Mouse (Mus musculus) intestine, embryonic 16.5 days (tissue): ENCODE results near the gene Naglu. TPM values are rescaled to one million over a fixed set of nuclear protein-coding genes. Genes with fewer than 3 reads are reported as not detected.

Experiments used
- ATAC-seq: fragments of 200-750 bp; cut with Nextera tagmentation; 2 replicates; pipeline ENCODE4 v1.8.0; 2017; ENCODE audit warnings: moderate TSS enrichment, moderate library complexity
- H3K27ac ChIP-seq: fragments of 300-500 bp; sonication (generic); 2 replicates; pipeline ENCODE4 v1.5.1; 2014; ENCODE audit warnings: mild to moderate bottlenecking, low read length
- H3K27me3 ChIP-seq: fragments of 300-500 bp; sonication (generic); replicated peaks from 2 replicates; pipeline ENCODE4 v1.6.1; 2014; ENCODE audit warnings: low read length, control low read depth, mixed read lengths; ENCODE audit not compliant: control insufficient read depth, insufficient read depth
- H3K36me3 ChIP-seq: fragments of 300-500 bp; sonication (generic); 2 replicates; pipeline ENCODE4 v1.6.1; 2014; ENCODE audit warnings: low read length, control low read depth; ENCODE audit not compliant: control insufficient read depth, insufficient read depth
- H3K4me1 ChIP-seq: fragments of 300-500 bp; sonication (generic); 2 replicates; pipeline ENCODE4 v1.6.1; 2014; ENCODE audit warnings: low read length, control low read depth, mixed read lengths; ENCODE audit not compliant: control insufficient read depth, insufficient read depth
- H3K4me2 ChIP-seq: fragments of 300-500 bp; sonication (generic); 2 replicates; pipeline ENCODE4 v1.6.1; 2014; ENCODE audit warnings: low read depth, low read length, control low read depth
- H3K4me3 ChIP-seq: fragments of 300-500 bp; sonication (generic); 2 replicates; pipeline ENCODE4 v1.5.1; 2014; ENCODE audit warnings: mild to moderate bottlenecking, low read length
- H3K9ac ChIP-seq: fragments of 300-500 bp; sonication (generic); 2 replicates; pipeline ENCODE4 v1.6.1; 2014; ENCODE audit warnings: low read depth, low read length
- H3K9me3 ChIP-seq: fragments of 300-500 bp; sonication (generic); 2 replicates; pipeline ENCODE4 v1.6.1; 2016; ENCODE audit warnings: low read length, control low read depth; ENCODE audit not compliant: control insufficient read depth
- WGBS: fragments of 180-500 bp; shearing (Covaris S2); extraction: QIAGEN DNeasy Blood & Tissue Kit; methylation state at CpG from one replicate; pipeline ENCODE4 v1.1.7; 2014; 5-methylcytosine and 5-hydroxymethylcytosine counted together
- polyA plus RNA-seq: library from polyadenylated mRNA; unstranded; fragments of >200 nt; fragmentation: Nextera tagmentation; extraction: Ambion mirVana; gene quantifications from 2 replicates; pipeline ENCODE4 v1.2.1, GENCODE M21; 2015

Gene Naglu
- polyA plus RNA-seq, 1 experiment from 2014 or later, result 14.7 TPM

GRCm38 (mm10) chr11:101052751-101053473, 16.9 kb upstream of the Naglu start:
- Histone ChIP-seq H3K9me3 (no peaks in the 10 kb centered on the region), H3K4me1 (peaks cover 29% of the 10 kb centered on the region), H3K27ac (peak overlapping the region; percentile 80), H3K9ac (0 out of 2 replicates have a peak overlapping the region, but pooled peaks have one; percentile 17), H3K4me3 (no peak overlapping the region), H3K36me3 (no peaks in the 10 kb centered on the region; the same call in 1 of the 2 replicates), H3K4me2 (no peak overlapping the region), H3K27me3 (no peaks in the 10 kb centered on the region)
- 70% methylated on average over 10 of the region's 10 CpGs for WGBS
- peak; percentile 85 for ATAC-seq

GRCm38 (mm10) chr11:101053974-101054373, 15.8 kb upstream of the Naglu start:
- H3K27ac ChIP-seq, result no peak overlapping the region
- H3K9me3 ChIP-seq, result no peaks in the 10 kb centered on the region
- H3K36me3 ChIP-seq, result no peaks in the 10 kb centered on the region; the same call in 1 of the 2 replicates
- H3K4me3 ChIP-seq, result no peak overlapping the region
- no peak overlapping the region for H3K9ac ChIP-seq
- ATAC-seq, result no peak
- H3K27me3 ChIP-seq, result no peaks in the 10 kb centered on the region
- 100% methylated on average over 1 of the region's 1 CpGs for WGBS
- H3K4me1 ChIP-seq, result peaks cover 40% of the 10 kb centered on the region
- no peak overlapping the region for H3K4me2 ChIP-seq

- Histone ChIP-seq H3K27me3 (no peaks in the 10 kb centered on the region), H3K27ac (peak overlapping the region; percentile 43), H3K4me3 (no peak overlapping the region), H3K36me3 (no peaks in the 10 kb centered on the region; the same call in 1 of the 2 replicates), H3K4me2 (no peak overlapping the region), H3K4me1 (peaks cover 54% of the 10 kb centered on the region), H3K9me3 (no peaks in the 10 kb centered on the region), H3K9ac (no peak overlapping the region)
- 72% methylated on average over 14 of the region's 14 CpGs for WGBS
- ATAC-seq, result no peak
These were observed 14.4 kb upstream of the Naglu start for GRCm38 (mm10) chr11:101055418-101055817.

- 0 out of 2 replicates have a peak overlapping the region, but pooled peaks have one; percentile 19 for H3K4me2 ChIP-seq
- H3K9ac ChIP-seq, result peak overlapping the region; percentile 49; the same call in 1 of the 2 replicates
These were observed 12.9 kb upstream of the Naglu start for GRCm38 (mm10) chr11:101056885-101057284.

GRCm38 (mm10) chr11:101057860-101058259, 12.0 kb upstream of the Naglu start:
- Histone ChIP-seq H3K36me3 (no peaks in the 10 kb centered on the region; the same call in 1 of the 2 replicates), H3K27ac (peak overlapping the region; percentile 89), H3K4me3 (no peak overlapping the region), H3K4me2 (0 out of 2 replicates have a peak overlapping the region, but pooled peaks have one; percentile 19), H3K27me3 (no peaks in the 10 kb centered on the region), H3K9me3 (no peaks in the 10 kb centered on the region), H3K9ac (peak overlapping the region; percentile 49; the same call in 1 of the 2 replicates), H3K4me1 (peaks cover 70% of the 10 kb centered on the region)
- ATAC-seq, result no peak
- WGBS, result 23% methylated on average over 5 of the region's 5 CpGs

More at GRCm38 (mm10) chr11:101056885-101057284, 12.9 kb upstream of the Naglu start:
- ATAC-seq, result peak; percentile 64
- Histone ChIP-seq H3K4me1 (peaks cover 63% of the 10 kb centered on the region), H3K36me3 (no peaks in the 10 kb centered on the region; the same call in 1 of the 2 replicates), H3K4me3 (no peak overlapping the region), H3K27ac (peak overlapping the region; percentile 85), H3K27me3 (no peaks in the 10 kb centered on the region), H3K9me3 (no peaks in the 10 kb centered on the region)
- 13% methylated on average over 8 of the region's 8 CpGs for WGBS

GRCm38 (mm10) chr11:101058726-101059125, 11.1 kb upstream of the Naglu start:
- Histone ChIP-seq H3K27me3 (no peaks in the 10 kb centered on the region), H3K4me2 (no peak overlapping the region), H3K9ac (peak overlapping the region; percentile 31; the same call in 1 of the 2 replicates), H3K9me3 (no peaks in the 10 kb centered on the region), H3K36me3 (no peaks in the 10 kb centered on the region; the same call in 1 of the 2 replicates), H3K27ac (peak overlapping the region; percentile 89), H3K4me1 (peaks cover 79% of the 10 kb centered on the region), H3K4me3 (no peak overlapping the region)
- ATAC-seq, result peak; percentile 25
- 54% methylated on average over 5 of the region's 5 CpGs for WGBS

GRCm38 (mm10) chr11:101059473-101059872, 10.3 kb upstream of the Naglu start:
- H3K4me2 ChIP-seq, result no peak overlapping the region
- no peak overlapping the region for H3K4me3 ChIP-seq
- peaks cover 86% of the 10 kb centered on the region for H3K4me1 ChIP-seq
- H3K36me3 ChIP-seq, result no peaks in the 10 kb centered on the region; the same call in 1 of the 2 replicates
- no peak for ATAC-seq
- no peaks in the 10 kb centered on the region for H3K27me3 ChIP-seq
- 0 out of 2 replicates have a peak overlapping the region, but pooled peaks have one; percentile 21 for H3K9ac ChIP-seq
- 78% methylated on average over 10 of the region's 10 CpGs for WGBS
- H3K9me3 ChIP-seq, result no peaks in the 10 kb centered on the region
- peak overlapping the region; percentile 89 for H3K27ac ChIP-seq

GRCm38 (mm10) chr11:101060126-101060525, 9.7 kb upstream of the Naglu start:
- Histone ChIP-seq H3K4me1 (peaks cover 88% of the 10 kb centered on the region), H3K9me3 (no peaks in the 10 kb centered on the region), H3K9ac (peak overlapping the region; percentile 54), H3K36me3 (no peaks in the 10 kb centered on the region), H3K4me2 (no peak overlapping the region), H3K4me3 (no peak overlapping the region), H3K27me3 (no peaks in the 10 kb centered on the region), H3K27ac (peak overlapping the region; percentile 89)
- 43% methylated on average over 8 of the region's 8 CpGs for WGBS
- no peak for ATAC-seq

GRCm38 (mm10) chr11:101061049-101061448, 8.8 kb upstream of the Naglu start:
- WGBS, result 78% methylated on average over 5 of the region's 5 CpGs
- Histone ChIP-seq H3K4me3 (no peak overlapping the region), H3K4me2 (no peak overlapping the region), H3K27ac (peak overlapping the region; percentile 89), H3K36me3 (no peaks in the 10 kb centered on the region), H3K27me3 (no peaks in the 10 kb centered on the region), H3K9me3 (no peaks in the 10 kb centered on the region), H3K4me1 (peaks cover 80% of the 10 kb centered on the region), H3K9ac (no peak overlapping the region)
- no peak for ATAC-seq
